Mouse (Mus musculus) heart, embryonic 12.5 days (tissue): Measurements from ENCODE around the gene Mycbp2. TPM values are rescaled to one million over a fixed set of nuclear protein-coding genes. Genes with fewer than 3 reads are reported as not detected.
A peak's percentile ranks its signal among the peaks of the same experiment; 100 is the strongest.

Experiments
- ATAC-seq: fragments of 200-750 bp; cut with Nextera tagmentation; 2 replicates; pipeline ENCODE4 v1.8.0; 2017; ENCODE audit warnings: moderate TSS enrichment, moderate library complexity; ENCODE audit not compliant: insufficient number of reproducible peaks, low FRiP score
- H3K27ac ChIP-seq: fragments of 300-500 bp; sonication (generic); 2 replicates; pipeline ENCODE4 v1.5.1; 2016; ENCODE audit warnings: mild to moderate bottlenecking, moderate library complexity; ENCODE audit not compliant: poor library complexity, severe bottlenecking
- H3K27me3 ChIP-seq: fragments of 300-500 bp; sonication (generic); replicated peaks from 2 replicates; pipeline ENCODE4 v1.6.1; 2016; ENCODE audit warnings: mild to moderate bottlenecking, moderate library complexity
- H3K36me3 ChIP-seq: fragments of 300-500 bp; sonication (generic); 2 replicates; pipeline ENCODE4 v1.6.1; 2016; ENCODE audit warnings: mild to moderate bottlenecking, moderate library complexity
- H3K4me1 ChIP-seq: fragments of 300-500 bp; sonication (generic); replicated peaks from 2 replicates; pipeline ENCODE4 v1.6.1; 2016; ENCODE audit warnings: mild to moderate bottlenecking
- H3K4me2 ChIP-seq: fragments of 300-500 bp; sonication (generic); 2 replicates; pipeline ENCODE4 v1.6.1; 2016; ENCODE audit warnings: mild to moderate bottlenecking, moderate library complexity
- H3K4me3 ChIP-seq: fragments of 300-500 bp; sonication (generic); 2 replicates; pipeline ENCODE4 v1.5.1; 2016; ENCODE audit warnings: mild to moderate bottlenecking
- H3K9ac ChIP-seq: fragments of 300-500 bp; sonication (generic); 2 replicates; pipeline ENCODE4 v1.6.1; 2016; ENCODE audit warnings: mild to moderate bottlenecking, moderate library complexity
- H3K9me3 ChIP-seq: fragments of 300-500 bp; sonication (generic); replicated peaks from 2 replicates; pipeline ENCODE4 v1.6.1; 2016; ENCODE audit warnings: mild to moderate bottlenecking, moderate library complexity
- WGBS: fragments of 180-500 bp; shearing (Covaris S2); methylation state at CpG from one replicate; pipeline ENCODE4 v1.1.7; 2016; 5-methylcytosine and 5-hydroxymethylcytosine counted together
- polyA plus RNA-seq: library from polyadenylated mRNA; unstranded; fragments of >200 nt; fragmentation: Nextera tagmentation; extraction: Ambion mirVana; gene quantifications from 2 replicates; pipeline ENCODE4 v1.2.1, GENCODE M21; 2016

Gene Mycbp2
- polyA plus RNA-seq, result 14.6 and 16.0 TPM in 2 replicates

DNA sequence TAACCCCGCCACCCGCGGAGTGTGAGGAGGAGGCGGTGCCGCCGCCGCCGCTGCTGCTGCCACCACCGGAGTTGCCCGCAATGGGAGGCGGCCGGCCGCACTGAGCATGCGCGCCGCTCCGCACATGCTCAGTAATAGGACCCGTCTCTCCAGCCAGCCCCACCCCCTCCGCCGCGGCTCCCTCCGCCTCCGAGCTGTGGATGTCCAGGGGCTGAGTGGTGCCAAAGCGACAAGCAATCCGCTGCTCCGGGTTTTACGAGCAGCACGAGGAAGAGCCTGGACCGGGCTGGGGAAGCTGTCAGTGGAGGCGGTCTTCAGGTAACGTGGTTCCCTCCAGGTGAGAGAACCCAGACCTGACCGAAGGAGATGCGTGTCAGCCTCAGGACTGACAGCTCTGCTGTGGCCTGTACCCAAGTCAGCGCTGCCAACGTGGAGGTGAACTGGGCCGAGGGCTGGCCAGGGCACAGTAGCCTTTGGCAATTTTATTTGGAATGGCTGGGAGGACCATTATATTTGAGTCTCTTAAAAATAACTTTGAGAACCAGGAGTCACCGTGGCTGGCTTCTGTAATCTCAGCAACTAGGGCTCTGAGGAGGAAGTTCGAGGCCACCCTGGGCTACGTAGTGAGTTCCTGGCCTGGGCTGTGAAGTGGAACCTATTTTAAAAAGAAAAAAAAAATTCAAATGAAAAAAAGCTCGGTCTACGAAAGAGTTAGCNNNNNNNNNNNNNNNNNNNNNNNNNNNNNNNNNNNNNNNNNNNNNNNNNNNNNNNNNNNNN is at the start of gene Mycbp2:
Mycbp2 (minus strand) TSS at position 86 of the 777 bp plus-strand sequence.
- Histone ChIP-seq H3K4me2 (peak within 1 kb of the TSS; percentile 79), H3K4me3 (peak within 1 kb of the TSS; percentile 81), H3K4me1 (peaks cover 18% of the 10 kb centered on the region), H3K9ac (peak within 1 kb of the TSS; percentile 87), H3K27me3 (no peaks in the 10 kb centered on the region), H3K9me3 (no peaks in the 10 kb centered on the region), H3K27ac (peak within 1 kb of the TSS; percentile 90), H3K36me3 (no peaks in the 10 kb centered on the region)
- peak; percentile 98 for ATAC-seq
- 5% methylated on average over 38 of the region's 41 CpGs for WGBS

DNA sequence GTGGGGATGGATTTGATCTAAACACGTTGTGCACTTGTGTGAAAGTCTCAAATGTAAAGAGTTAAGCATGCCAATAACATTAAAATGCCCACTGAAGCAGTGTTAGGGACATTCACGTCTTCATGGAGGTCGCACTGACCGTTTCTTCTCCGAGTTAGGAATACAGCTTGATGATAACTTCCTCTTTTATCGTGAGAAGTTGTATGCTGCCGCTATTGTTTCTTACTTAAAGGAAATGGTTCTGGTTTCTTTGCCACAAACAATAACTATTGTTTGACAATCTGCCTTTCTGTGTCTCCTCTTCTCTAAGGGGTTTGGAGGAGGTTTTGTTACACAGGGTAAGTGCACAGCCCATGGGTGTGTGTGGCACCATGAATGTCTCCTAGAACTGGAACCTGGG is 45.8 kb upstream of the Mycbp2 start:
- H3K4me3 ChIP-seq, result no peak overlapping the region
- 76% methylated on average over 7 of the region's 7 CpGs for WGBS

DNA sequence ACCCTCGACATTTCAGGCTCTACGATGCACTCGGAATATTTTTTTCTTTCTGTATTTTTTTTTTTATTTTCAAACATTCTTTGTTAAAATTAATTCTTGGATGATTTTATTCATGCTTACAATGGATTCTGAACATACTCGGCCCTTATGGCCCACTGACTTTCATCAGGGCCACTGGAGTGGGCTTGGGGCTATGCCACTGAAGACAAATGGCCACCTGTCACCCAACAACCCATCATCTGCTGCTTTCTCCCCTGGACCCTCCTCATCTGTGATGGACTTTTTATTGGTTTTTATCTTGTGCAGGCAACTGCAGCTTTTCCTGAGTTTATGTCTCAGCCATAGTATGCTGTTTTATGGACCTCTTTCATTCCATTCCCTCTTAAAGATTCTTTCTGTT is 40.8 kb upstream of the Mycbp2 start:
- H3K9ac ChIP-seq, result no peak overlapping the region
- H3K4me3 ChIP-seq, result no peak overlapping the region
- H3K4me2 ChIP-seq, result no peak overlapping the region
- H3K27ac ChIP-seq, result no peak overlapping the region
- no peak for ATAC-seq
- H3K9me3 ChIP-seq, result no peaks in the 10 kb centered on the region
- H3K4me1 ChIP-seq, result no peaks in the 10 kb centered on the region
- no peaks in the 10 kb centered on the region for H3K27me3 ChIP-seq
- 84% methylated on average over 4 of the region's 4 CpGs for WGBS
- no peaks in the 10 kb centered on the region for H3K36me3 ChIP-seq

More for the DNA sequence above, 45.8 kb upstream of the Mycbp2 start:
- no peak for ATAC-seq
- H3K27me3 ChIP-seq, result no peaks in the 10 kb centered on the region
- no peaks in the 10 kb centered on the region for H3K4me1 ChIP-seq
- no peak overlapping the region for H3K27ac ChIP-seq
- H3K9ac ChIP-seq, result no peak overlapping the region
- no peak overlapping the region for H3K4me2 ChIP-seq
- H3K36me3 ChIP-seq, result no peaks in the 10 kb centered on the region
- H3K9me3 ChIP-seq, result no peaks in the 10 kb centered on the region

DNA sequence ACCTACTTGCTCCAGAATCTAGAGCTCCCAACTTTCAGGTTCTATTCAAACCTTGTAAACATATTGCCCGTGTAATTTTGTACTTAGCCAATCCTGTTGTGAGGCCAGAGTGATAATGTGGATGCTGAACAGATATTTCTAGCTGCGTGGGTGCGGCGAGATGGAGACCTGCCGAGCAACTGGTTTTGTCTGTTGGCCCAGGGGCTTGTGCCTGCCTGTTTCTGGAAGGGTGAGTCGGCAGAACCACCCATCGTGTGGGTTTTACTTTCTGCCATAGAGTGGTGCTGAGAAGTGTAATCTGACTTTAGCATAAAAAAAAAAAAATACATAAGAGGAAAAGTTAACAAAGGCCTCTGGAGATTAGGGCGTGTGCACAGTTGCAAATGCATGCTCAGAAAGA is 40.3 kb upstream of the Mycbp2 start:
- Histone ChIP-seq H3K27ac (no peak overlapping the region), H3K27me3 (no peaks in the 10 kb centered on the region), H3K9ac (no peak overlapping the region), H3K4me2 (no peak overlapping the region), H3K4me1 (no peaks in the 10 kb centered on the region), H3K9me3 (no peaks in the 10 kb centered on the region), H3K4me3 (no peak overlapping the region), H3K36me3 (no peaks in the 10 kb centered on the region)
- no peak for ATAC-seq
- 68% methylated on average over 8 of the region's 8 CpGs for WGBS

DNA sequence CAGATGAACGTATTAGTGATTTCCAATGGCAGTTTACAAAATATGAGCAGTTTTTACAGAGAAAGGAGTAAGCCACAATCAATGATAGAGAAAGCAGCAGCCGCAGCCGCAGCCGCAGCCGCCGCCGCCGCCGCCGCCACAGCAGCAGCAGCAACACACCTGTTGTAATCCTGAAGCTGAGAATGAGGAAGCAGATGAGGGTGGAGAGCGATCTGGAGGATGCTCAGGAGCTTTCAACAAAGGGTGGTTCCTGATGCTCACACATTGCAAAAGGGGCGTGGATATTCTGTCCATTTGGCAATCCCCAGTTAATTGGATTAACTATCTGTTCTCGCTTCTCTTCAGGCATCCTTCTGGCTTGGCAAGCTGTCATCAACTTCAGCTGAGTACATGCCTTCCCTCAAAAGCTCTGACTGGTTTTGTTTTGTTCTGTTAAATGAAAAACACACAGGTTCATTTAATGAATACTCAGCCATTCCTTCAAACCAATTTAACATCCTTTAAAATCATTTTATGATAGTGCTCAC is 38.5 kb upstream of the Mycbp2 start:
- H3K9me3 ChIP-seq, result no peaks in the 10 kb centered on the region
- ATAC-seq, result no peak
- 52% methylated on average over 13 of the region's 13 CpGs for WGBS

DNA sequence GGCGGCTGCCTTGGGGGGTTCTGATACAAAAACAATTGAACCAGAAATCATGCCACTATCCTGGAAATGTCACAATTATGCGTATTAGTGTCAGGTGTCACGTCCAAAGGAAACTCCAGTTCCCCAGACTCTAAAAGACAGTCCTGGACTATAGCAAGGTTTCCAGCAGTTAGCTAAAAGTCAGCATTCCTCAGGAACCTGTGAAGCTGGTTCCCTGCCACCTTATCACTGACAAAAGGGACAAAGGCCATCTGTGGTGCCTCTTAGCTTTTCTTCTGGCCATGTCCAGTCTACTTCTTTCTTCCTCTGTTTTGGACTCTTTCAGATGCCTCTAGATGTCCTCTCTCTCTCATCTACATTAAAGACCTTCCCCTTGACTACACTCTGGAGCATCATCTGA is 32.1 kb upstream of the Mycbp2 start:
- H3K9ac ChIP-seq, result no peak overlapping the region
- H3K4me3 ChIP-seq, result no peak overlapping the region
- no peaks in the 10 kb centered on the region for H3K4me1 ChIP-seq
- no peak overlapping the region for H3K27ac ChIP-seq
- no peak for ATAC-seq
- whole genome bisulfite sequencing, result 72% methylated on average over 3 of the region's 3 CpGs
- H3K4me2 ChIP-seq, result no peak overlapping the region
- H3K9me3 ChIP-seq, result no peaks in the 10 kb centered on the region
- no peaks in the 10 kb centered on the region for H3K27me3 ChIP-seq
- H3K36me3 ChIP-seq, result no peaks in the 10 kb centered on the region

More for the DNA sequence above, 38.5 kb upstream of the Mycbp2 start:
- Histone ChIP-seq H3K27me3 (no peaks in the 10 kb centered on the region), H3K36me3 (no peaks in the 10 kb centered on the region), H3K4me2 (no peak overlapping the region), H3K9ac (no peak overlapping the region), H3K27ac (no peak overlapping the region), H3K4me1 (no peaks in the 10 kb centered on the region), H3K4me3 (no peak overlapping the region)

DNA sequence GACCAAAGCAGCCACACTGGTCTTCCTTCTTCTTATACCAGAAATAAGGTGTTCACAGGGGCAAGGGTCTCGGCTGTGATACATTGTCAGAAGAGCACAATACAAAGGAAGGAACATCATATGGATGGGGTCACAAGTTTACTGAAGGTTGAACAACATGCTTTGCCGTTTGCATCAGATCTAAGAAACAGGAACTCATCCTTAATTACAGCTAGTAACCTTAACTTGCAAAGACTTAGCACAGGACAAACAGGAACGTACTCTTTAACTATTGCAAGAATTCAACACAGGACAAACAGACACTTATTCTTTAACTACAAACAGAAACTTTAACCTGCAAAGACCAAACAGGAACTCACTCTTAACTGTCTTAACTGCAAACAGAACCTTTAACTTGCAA is 30.2 kb upstream of the Mycbp2 start:
- H3K4me1 ChIP-seq, result no peaks in the 10 kb centered on the region
- H3K9me3 ChIP-seq, result no peaks in the 10 kb centered on the region
- no peaks in the 10 kb centered on the region for H3K36me3 ChIP-seq
- 66% methylated on average over 3 of the region's 3 CpGs for WGBS
- no peak overlapping the region for H3K27ac ChIP-seq
- no peak overlapping the region for H3K4me3 ChIP-seq
- no peak overlapping the region for H3K4me2 ChIP-seq
- no peak for ATAC-seq
- no peak overlapping the region for H3K9ac ChIP-seq
- no peaks in the 10 kb centered on the region for H3K27me3 ChIP-seq

DNA sequence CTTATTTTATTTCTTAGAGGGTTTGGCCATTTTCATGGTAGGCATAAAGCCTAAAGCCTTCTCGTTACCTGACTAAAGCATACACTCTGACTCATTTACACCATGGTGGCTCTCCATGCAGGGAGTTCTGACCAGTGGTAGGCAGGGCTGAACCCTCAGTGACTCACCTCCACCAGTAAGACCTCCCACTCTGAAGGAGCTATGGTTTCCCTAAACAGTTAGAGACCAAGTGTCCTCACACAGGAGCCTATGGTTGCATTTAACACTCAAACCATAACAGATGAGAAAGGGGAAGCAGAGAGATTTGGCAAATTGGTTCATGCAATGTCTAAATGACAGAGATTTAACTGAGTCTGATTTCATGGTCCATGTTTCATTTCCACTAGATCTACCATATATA is 28.9 kb upstream of the Mycbp2 start:
- Histone ChIP-seq H3K4me2 (no peak overlapping the region), H3K36me3 (no peaks in the 10 kb centered on the region), H3K9me3 (no peaks in the 10 kb centered on the region), H3K4me3 (no peak overlapping the region), H3K9ac (no peak overlapping the region), H3K27ac (no peak overlapping the region), H3K27me3 (no peaks in the 10 kb centered on the region), H3K4me1 (no peaks in the 10 kb centered on the region)
- 88% methylated on average over 1 of the region's 1 CpGs for whole genome bisulfite sequencing
- ATAC-seq, result no peak

DNA sequence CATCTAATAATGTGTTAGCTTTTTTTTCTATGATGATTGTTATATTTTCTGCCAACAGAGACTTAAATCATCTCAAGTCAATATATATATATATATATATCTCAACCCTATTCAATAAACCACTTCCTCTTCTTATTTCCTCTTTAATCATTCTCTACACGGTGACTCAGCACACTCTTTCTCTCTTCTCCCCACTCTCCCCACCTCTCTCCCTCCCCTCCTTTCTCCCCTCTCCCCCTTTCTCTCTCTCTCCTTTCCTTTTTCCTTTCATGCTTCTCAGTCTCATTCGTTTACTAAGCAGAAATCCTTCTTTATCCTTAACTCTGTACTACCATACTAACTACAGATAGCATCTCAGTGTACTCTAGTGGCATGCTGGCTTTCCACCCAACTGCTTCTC is 16.6 kb upstream of the Mycbp2 start:
- WGBS, result 56% methylated on average over 2 of the region's 2 CpGs
- no peak for ATAC-seq
- Histone ChIP-seq H3K4me2 (no peak overlapping the region), H3K27me3 (no peaks in the 10 kb centered on the region), H3K4me1 (no peaks in the 10 kb centered on the region), H3K4me3 (no peak overlapping the region), H3K27ac (no peak overlapping the region), H3K9me3 (no peaks in the 10 kb centered on the region), H3K36me3 (no peaks in the 10 kb centered on the region), H3K9ac (no peak overlapping the region)

DNA sequence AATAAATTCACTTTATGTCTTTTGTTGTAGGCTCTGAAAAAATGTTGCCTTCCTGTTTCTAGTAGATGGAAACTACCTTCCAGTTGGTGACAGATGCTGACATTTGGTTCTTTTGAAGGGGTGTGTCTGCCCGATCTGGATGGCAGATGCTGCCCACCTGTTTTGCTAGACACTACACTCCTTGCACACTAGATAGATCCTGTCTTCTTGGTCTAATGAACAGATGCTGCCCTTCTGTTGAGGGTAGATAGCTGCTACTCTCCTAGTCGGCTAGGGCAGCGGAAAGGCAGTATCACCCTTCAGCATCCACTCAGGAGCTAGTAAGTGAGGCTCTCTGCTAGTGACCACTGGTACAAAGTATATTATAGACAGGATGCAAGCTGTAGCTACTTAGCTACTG is 9.5 kb upstream of the Mycbp2 start:
- H3K9ac ChIP-seq, result no peak overlapping the region
- no peak overlapping the region for H3K27ac ChIP-seq
- H3K4me1 ChIP-seq, result peaks cover 9% of the 10 kb centered on the region
- H3K4me3 ChIP-seq, result no peak overlapping the region
- H3K27me3 ChIP-seq, result no peaks in the 10 kb centered on the region
- no peaks in the 10 kb centered on the region for H3K9me3 ChIP-seq
- no peak overlapping the region for H3K4me2 ChIP-seq
- ATAC-seq, result no peak
- 59% methylated on average over 3 of the region's 3 CpGs for WGBS
- H3K36me3 ChIP-seq, result no peaks in the 10 kb centered on the region

DNA sequence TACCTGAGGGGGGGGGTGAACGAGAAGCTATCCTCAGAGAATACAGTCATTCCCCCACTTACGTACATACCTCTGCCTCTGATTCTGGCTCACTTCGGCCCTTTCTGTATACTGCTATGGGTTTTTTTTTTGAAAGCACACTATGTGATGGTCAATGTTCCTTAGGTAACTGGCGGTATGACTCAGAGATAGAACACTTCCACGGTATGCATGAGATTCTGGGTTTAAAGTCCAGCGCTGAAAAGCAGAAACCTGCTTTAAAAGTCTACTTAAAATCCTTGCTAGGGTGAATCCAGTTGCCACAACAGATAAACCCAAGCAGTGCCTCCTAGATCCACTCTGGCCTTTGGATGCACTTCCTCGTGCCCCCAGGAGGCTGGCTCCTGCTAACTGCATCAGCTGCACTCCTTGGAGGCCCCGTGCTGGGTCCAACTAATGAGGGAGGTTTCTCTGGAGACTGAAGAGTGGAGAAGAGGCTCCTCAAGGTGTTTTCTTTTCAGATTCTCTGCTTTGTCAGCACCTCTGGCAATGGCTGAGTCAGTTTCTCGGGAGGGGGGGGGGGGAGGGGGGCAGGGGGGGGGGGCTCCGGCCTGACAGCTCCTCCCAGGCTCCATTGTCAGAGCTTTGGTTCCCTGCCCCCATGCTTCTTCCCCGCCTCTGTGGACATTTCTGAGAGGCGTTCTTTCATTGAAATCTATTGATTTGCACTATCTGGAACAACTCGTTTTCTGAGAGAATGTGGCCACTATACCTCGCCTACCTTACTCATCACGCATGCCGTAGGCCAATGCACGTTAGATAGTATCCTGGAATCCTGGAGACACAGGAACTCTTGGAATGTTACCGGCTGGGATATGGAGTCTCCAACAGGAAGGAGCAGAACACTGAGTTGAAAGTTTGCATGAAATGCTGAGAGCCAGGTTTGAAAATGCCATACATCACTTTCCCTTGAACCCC is 8.1 kb upstream of the Mycbp2 start:
- no peaks in the 10 kb centered on the region for H3K36me3 ChIP-seq

More for the DNA sequence above, 8.1 kb upstream of the Mycbp2 start:
- Histone ChIP-seq H3K9ac (no peak overlapping the region), H3K4me2 (peak overlapping the region; percentile 65), H3K4me3 (peak overlapping the region; percentile 26), H3K27me3 (no peaks in the 10 kb centered on the region), H3K27ac (no peak overlapping the region), H3K9me3 (no peaks in the 10 kb centered on the region), H3K4me1 (peaks cover 9% of the 10 kb centered on the region)
- 24% methylated on average over 16 of the region's 18 CpGs for WGBS
- peak; percentile 71 for ATAC-seq
